Mouse (Mus musculus) embryonic facial prominence, embryonic 15.5 days (tissue): ENCODE results near the gene Tmc8. TPM values are rescaled to one million over a fixed set of nuclear protein-coding genes. Genes with fewer than 3 reads are reported as not detected.
"Not testable (repeated sequence)": the region's sequence is repeated elsewhere in the genome, so short reads cannot be mapped to it uniquely, and the experiment has no call there.

Experiments used
- ATAC-seq: fragments of 200-750 bp; cut with Nextera tagmentation; 2 replicates; pipeline ENCODE4 v1.8.0; 2017; ENCODE audit warnings: low read depth, moderate TSS enrichment; ENCODE audit not compliant: insufficient number of reproducible peaks, low FRiP score, low TSS enrichment
- H3K27ac ChIP-seq: fragments of 300-500 bp; sonication (generic); replicated peaks from 2 replicates; pipeline ENCODE4 v1.5.1; 2015; ENCODE audit warnings: mild to moderate bottlenecking, inconsistent platforms
- H3K27me3 ChIP-seq: fragments of 300-500 bp; sonication (generic); 2 replicates; pipeline ENCODE4 v1.6.1; 2015; ENCODE audit warnings: inconsistent platforms
- H3K36me3 ChIP-seq: fragments of 300-500 bp; sonication (generic); 2 replicates; pipeline ENCODE4 v1.6.1; 2015; ENCODE audit warnings: mild to moderate bottlenecking, inconsistent platforms
- H3K4me1 ChIP-seq: fragments of 300-500 bp; sonication (generic); 2 replicates; pipeline ENCODE4 v1.6.1; 2015; ENCODE audit warnings: inconsistent platforms
- H3K4me2 ChIP-seq: fragments of 300-500 bp; sonication (generic); replicated peaks from 2 replicates; pipeline ENCODE4 v1.6.1; 2015; ENCODE audit warnings: mild to moderate bottlenecking, inconsistent platforms
- H3K4me3 ChIP-seq: fragments of 300-500 bp; sonication (generic); replicated peaks from 2 replicates; pipeline ENCODE4 v1.5.1; 2015; ENCODE audit warnings: mild to moderate bottlenecking, inconsistent platforms
- H3K9ac ChIP-seq: fragments of 300-500 bp; sonication (generic); 2 replicates; pipeline ENCODE4 v1.6.1; 2015; ENCODE audit warnings: inconsistent platforms
- H3K9me3 ChIP-seq: fragments of 300-500 bp; sonication (generic); replicated peaks from 2 replicates; pipeline ENCODE4 v1.6.1; 2016; ENCODE audit warnings: inconsistent platforms
- WGBS: fragments of 180-500 bp; shearing (Covaris S2); methylation state at CpG from one replicate; pipeline ENCODE4 v1.1.7; 2015; 5-methylcytosine and 5-hydroxymethylcytosine counted together
- polyA plus RNA-seq: library from polyadenylated mRNA; unstranded; fragments of >200 nt; fragmentation: Nextera tagmentation; extraction: Ambion mirVana; gene quantifications from 2 replicates; pipeline ENCODE4 v1.2.1, GENCODE M21; 2015

The Tmc8 gene
- polyA plus RNA-seq, 1 experiment from 2014 or later = 0.94 TPM

- Histone ChIP-seq H3K4me3 (peak overlapping the region; percentile 29), H3K27ac (no peak overlapping the region; the same call in 1 of the 2 replicates), H3K9ac (no peak overlapping the region), H3K36me3 (no peaks in the 10 kb centered on the region), H3K27me3 (no peaks in the 10 kb centered on the region), H3K4me2 (peak overlapping the region; percentile 57), H3K4me1 (peaks cover 49% of the 10 kb centered on the region), H3K9me3 (no peaks in the 10 kb centered on the region)
- no peak for ATAC-seq
- 6% methylated on average over 31 of the region's 31 CpGs for WGBS
Measured at GRCm38 (mm10) chr11:117783089-117783488, 1.2 kb downstream of the Tmc8 start.

- H3K9ac ChIP-seq = no peak overlapping the region
Measured at GRCm38 (mm10) chr11:117783683-117784309, 1.9 kb downstream of the Tmc8 start.

GRCm38 (mm10) chr11:117786294-117786693, 4.4 kb downstream of the Tmc8 start:
- Histone ChIP-seq H3K9me3 (no peaks in the 10 kb centered on the region), H3K9ac (no peak overlapping the region), H3K27me3 (no peaks in the 10 kb centered on the region), H3K36me3 (no peaks in the 10 kb centered on the region), H3K4me2 (no peak overlapping the region), H3K27ac (no peak overlapping the region), H3K4me1 (peaks cover 30% of the 10 kb centered on the region), H3K4me3 (no peak overlapping the region)
- 19% methylated on average over 10 of the region's 10 CpGs for WGBS
- ATAC-seq = no peak

More at GRCm38 (mm10) chr11:117783683-117784309, 1.9 kb downstream of the Tmc8 start:
- Histone ChIP-seq H3K4me1 (peaks cover 45% of the 10 kb centered on the region), H3K9me3 (no peaks in the 10 kb centered on the region), H3K27ac (no peak overlapping the region), H3K27me3 (no peaks in the 10 kb centered on the region), H3K4me2 (peak overlapping the region; percentile 57), H3K36me3 (no peaks in the 10 kb centered on the region), H3K4me3 (0 out of 2 replicates have a peak overlapping the region, but pooled peaks have one; percentile 29)
- no peak for ATAC-seq
- WGBS = 39% methylated on average over 10 of the region's 10 CpGs

- not testable (repeated sequence) for H3K9me3 ChIP-seq, H3K9ac ChIP-seq, H3K36me3 ChIP-seq, H3K4me2 ChIP-seq, H3K27ac ChIP-seq, H3K4me3 ChIP-seq, H3K27me3 ChIP-seq, ATAC-seq
- H3K4me1 ChIP-seq = peaks cover 22% of the 10 kb centered on the region
- WGBS = 76% methylated on average over 7 of the region's 7 CpGs
Measured at GRCm38 (mm10) chr11:117788481-117788880, 6.6 kb downstream of the Tmc8 start.

- H3K9ac ChIP-seq = no peak overlapping the region
- peak overlapping the region; percentile 45 for H3K4me2 ChIP-seq
- peaks cover 19% of the 10 kb centered on the region for H3K4me1 ChIP-seq
- 0 out of 2 replicates have a peak, but pooled peaks have one; percentile 3 for ATAC-seq
- H3K27me3 ChIP-seq = no peaks in the 10 kb centered on the region
- H3K27ac ChIP-seq = no peak overlapping the region
- no peaks in the 10 kb centered on the region for H3K36me3 ChIP-seq
- no peaks in the 10 kb centered on the region for H3K9me3 ChIP-seq
- WGBS = 5% methylated on average over 14 of the region's 14 CpGs
- peak overlapping the region; percentile 4; the same call in 1 of the 2 replicates for H3K4me3 ChIP-seq
Measured at GRCm38 (mm10) chr11:117790286-117790685, 8.4 kb downstream of the Tmc8 start.

- peak overlapping the region; percentile 4; the same call in 1 of the 2 replicates for H3K4me3 ChIP-seq
- 40% methylated on average over 23 of the region's 23 CpGs for WGBS
- no peak overlapping the region for H3K9ac ChIP-seq
- 0 out of 2 replicates have a peak, but pooled peaks have one; percentile 1 for ATAC-seq
- peak overlapping the region; percentile 45 for H3K4me2 ChIP-seq
- H3K4me1 ChIP-seq = peaks cover 19% of the 10 kb centered on the region
- no peaks in the 10 kb centered on the region for H3K27me3 ChIP-seq
- H3K27ac ChIP-seq = no peak overlapping the region
- H3K9me3 ChIP-seq = no peaks in the 10 kb centered on the region
- H3K36me3 ChIP-seq = no peaks in the 10 kb centered on the region
Measured at GRCm38 (mm10) chr11:117790703-117791440, 9.0 kb downstream of the Tmc8 start.

GRCm38 (mm10) chr11:117791441-117791761, 9.5 kb downstream of the Tmc8 start:
- 88% methylated on average over 9 of the region's 9 CpGs for WGBS
- Histone ChIP-seq H3K4me1 (peaks cover 19% of the 10 kb centered on the region), H3K36me3 (no peaks in the 10 kb centered on the region), H3K4me2 (no peak overlapping the region), H3K4me3 (no peak overlapping the region), H3K9ac (no peak overlapping the region), H3K27ac (no peak overlapping the region), H3K27me3 (no peaks in the 10 kb centered on the region), H3K9me3 (no peaks in the 10 kb centered on the region)
- ATAC-seq = no peak

GRCm38 (mm10) chr11:117792281-117792888, 10.5 kb downstream of the Tmc8 start:
- Histone ChIP-seq H3K9ac (no peak overlapping the region), H3K9me3 (no peaks in the 10 kb centered on the region), H3K4me2 (peak overlapping the region; percentile 48), H3K4me3 (peak overlapping the region; percentile 24), H3K27me3 (no peaks in the 10 kb centered on the region), H3K4me1 (peaks cover 19% of the 10 kb centered on the region), H3K36me3 (no peaks in the 10 kb centered on the region), H3K27ac (no peak overlapping the region)
- ATAC-seq = peak; percentile 16; the same call in 1 of the 2 replicates
- WGBS = 8% methylated on average over 22 of the region's 22 CpGs

- Histone ChIP-seq H3K9ac (no peak overlapping the region), H3K36me3 (no peaks in the 10 kb centered on the region), H3K4me3 (no peak overlapping the region), H3K4me2 (no peak overlapping the region), H3K4me1 (peaks cover 21% of the 10 kb centered on the region), H3K27ac (no peak overlapping the region), H3K27me3 (no peaks in the 10 kb centered on the region), H3K9me3 (no peaks in the 10 kb centered on the region)
- ATAC-seq = no peak
- 49% methylated on average over 4 of the region's 4 CpGs for WGBS
Measured at GRCm38 (mm10) chr11:117794035-117794551, 12.2 kb downstream of the Tmc8 start.

GRCm38 (mm10) chr11:117796954-117797353, 15.1 kb downstream of the Tmc8 start:
- peaks cover 14% of the 10 kb centered on the region for H3K4me1 ChIP-seq
- no peaks in the 10 kb centered on the region for H3K36me3 ChIP-seq
- no peaks in the 10 kb centered on the region for H3K27me3 ChIP-seq
- H3K4me2 ChIP-seq = no peak overlapping the region
- no peaks in the 10 kb centered on the region for H3K9me3 ChIP-seq
- H3K27ac ChIP-seq = no peak overlapping the region
- H3K4me3 ChIP-seq = no peak overlapping the region
- H3K9ac ChIP-seq = no peak overlapping the region
- 31% methylated on average over 5 of the region's 5 CpGs for WGBS
- no peak for ATAC-seq

- Histone ChIP-seq H3K9me3 (no peaks in the 10 kb centered on the region), H3K9ac (no peak within 1 kb of the TSS), H3K4me3 (no peak within 1 kb of the TSS), H3K27ac (no peak within 1 kb of the TSS), H3K4me1 (peaks cover 7% of the 10 kb centered on the region), H3K4me2 (no peak within 1 kb of the TSS), H3K36me3 (no peaks in the 10 kb centered on the region), H3K27me3 (no peaks in the 10 kb centered on the region)
- WGBS = 53% methylated on average over 9 of the region's 9 CpGs
- ATAC-seq = no peak
Measured at GRCm38 (mm10) chr11:117797511-117798159, 15.8 kb downstream of the Tmc8 start, which contains the start of gene 6030468B19Rik. 6030468B19Rik (plus strand) TSS chr11:117797660.
